Mouse (Mus musculus) kidney, adult 2 months (tissue): ENCODE measurements around the gene Slc25a45. TPM values are rescaled to one million over a fixed set of nuclear protein-coding genes. Genes with fewer than 3 reads are reported as not detected.
A peak's percentile ranks its signal among the peaks of the same experiment; 100 is the strongest.

Experiments
- DNase-seq: peaks from one replicate; pipeline ENCODE4 v3.0.0; 2021
- H3K27ac ChIP-seq: fragments of 200-500 bp; 2 replicates; pipeline ENCODE4 v1.5.1; 2012; ENCODE audit warnings: low read depth, low read length, control low read depth, inconsistent platforms; ENCODE audit not compliant: insufficient read depth
- H3K27me3 ChIP-seq: fragments of 200-500 bp; replicated peaks from 2 replicates; pipeline ENCODE4 v1.6.1; 2012; ENCODE audit warnings: mild to moderate bottlenecking, moderate library complexity, low read length, inconsistent platforms; ENCODE audit not compliant: control insufficient read depth, insufficient read depth
- H3K36me3 ChIP-seq: fragments of 200-500 bp; 2 replicates; pipeline ENCODE4 v1.6.1; 2012; ENCODE audit warnings: mild to moderate bottlenecking, moderate library complexity, low read length, inconsistent platforms; ENCODE audit not compliant: control insufficient read depth, insufficient read depth
- H3K4me1 ChIP-seq: fragments of 200-500 bp; 2 replicates; pipeline ENCODE4 v1.6.1; 2011; ENCODE audit warnings: low read length; ENCODE audit not compliant: control insufficient read depth, insufficient read depth
- H3K4me3 ChIP-seq: fragments of 200-500 bp; 2 replicates; pipeline ENCODE4 v1.5.1; 2011; ENCODE audit warnings: mild to moderate bottlenecking, low read depth, low read length, control low read depth; ENCODE audit not compliant: insufficient read depth
- CTCF ChIP-seq: fragments of 200-500 bp; conservative IDR thresholded peaks from 2 replicates; pipeline ENCODE4 v1.5.1; 2011; ENCODE audit warnings: low read depth, mild to moderate bottlenecking, control low read depth, low read length, moderate library complexity, mixed read lengths; ENCODE audit not compliant: insufficient read depth, insufficient read length
- POLR2A ChIP-seq: fragments of 200-500 bp; IDR thresholded peaks from one replicate; pipeline ENCODE4 v1.6.1; 2011; ENCODE audit warnings: low read depth, low read length, control low read depth
- WGBS: fragments of 180-500 bp; shearing (Covaris S2); methylation state at CpG from one replicate; pipeline ENCODE4 v1.1.7; 2018; 5-methylcytosine and 5-hydroxymethylcytosine counted together
- polyA plus RNA-seq: library from polyadenylated mRNA; depleted of rRNA; stranded (reverse); fragments of >200 nt; gene quantifications from 2 replicates; pipeline ENCODE4 v1.2.3, GENCODE M21; 2012

Gene Slc25a45
- polyA plus RNA-seq, 1 experiment = 52.7 TPM

- no peak overlapping the region for H3K4me3 ChIP-seq
- no peaks in the 10 kb centered on the region for H3K27me3 ChIP-seq
- no peaks in the 10 kb centered on the region; the same call in 1 of the 2 replicates for H3K36me3 ChIP-seq
- 93% methylated on average over 20 of the region's 20 CpGs for WGBS
- H3K4me1 ChIP-seq = no peaks in the 10 kb centered on the region
- no peak for TF ChIP-seq POLR2A
- TF ChIP-seq CTCF = no peak
- DNase-seq = no peak
- no peak overlapping the region for H3K27ac ChIP-seq
These were observed 12.8 kb upstream of the Slc25a45 start for GRCm38 (mm10) chr19:5864710-5865398.

GRCm38 (mm10) chr19:5868096-5868495 is 9.5 kb upstream of the Slc25a45 start:
- H3K27me3 ChIP-seq = no peaks in the 10 kb centered on the region
- no peaks in the 10 kb centered on the region; the same call in 1 of the 2 replicates for H3K4me1 ChIP-seq
- TF ChIP-seq POLR2A (no peak), CTCF (no peak)
- no peak overlapping the region for H3K4me3 ChIP-seq
- no peaks in the 10 kb centered on the region for H3K36me3 ChIP-seq
- WGBS = 79% methylated on average over 6 of the region's 6 CpGs
- H3K27ac ChIP-seq = no peak overlapping the region
- DNase-seq = no peak

- H3K4me3 ChIP-seq = no peak overlapping the region
- no peak for DNase-seq
- H3K27me3 ChIP-seq = no peaks in the 10 kb centered on the region
- 29% methylated on average over 7 of the region's 7 CpGs for WGBS
- H3K36me3 ChIP-seq = no peaks in the 10 kb centered on the region
- peaks cover 9% of the 10 kb centered on the region; the same call in 1 of the 2 replicates for H3K4me1 ChIP-seq
- TF ChIP-seq POLR2A (no peak), CTCF (no peak)
- H3K27ac ChIP-seq = no peak overlapping the region
These were observed 6.3 kb upstream of the Slc25a45 start for GRCm38 (mm10) chr19:5871273-5871672.

GRCm38 (mm10) chr19:5871683-5872082 is 5.9 kb upstream of the Slc25a45 start:
- Histone ChIP-seq H3K27me3 (no peaks in the 10 kb centered on the region), H3K4me3 (no peak overlapping the region), H3K27ac (peak overlapping the region; percentile 14; the same call in 1 of the 2 replicates), H3K4me1 (peaks cover 9% of the 10 kb centered on the region; the same call in 1 of the 2 replicates), H3K36me3 (no peaks in the 10 kb centered on the region)
- TF ChIP-seq CTCF = no peak
- TF ChIP-seq POLR2A = no peak
- no peak for DNase-seq
- 52% methylated on average over 6 of the region's 6 CpGs for WGBS

GRCm38 (mm10) chr19:5872528-5872927 is 5.1 kb upstream of the Slc25a45 start:
- no peak for TF ChIP-seq CTCF
- no peak for TF ChIP-seq POLR2A
- peaks cover 16% of the 10 kb centered on the region; the same call in 1 of the 2 replicates for H3K4me1 ChIP-seq
- H3K27me3 ChIP-seq = no peaks in the 10 kb centered on the region
- H3K4me3 ChIP-seq = no peak overlapping the region
- WGBS = 81% methylated on average over 4 of the region's 4 CpGs
- H3K27ac ChIP-seq = no peak overlapping the region
- no peaks in the 10 kb centered on the region for H3K36me3 ChIP-seq
- no peak for DNase-seq

GRCm38 (mm10) chr19:5872931-5873556 is 4.6 kb upstream of the Slc25a45 start:
- WGBS = 80% methylated on average over 19 of the region's 19 CpGs
- H3K4me1 ChIP-seq = peaks cover 17% of the 10 kb centered on the region; the same call in 1 of the 2 replicates

DNA sequence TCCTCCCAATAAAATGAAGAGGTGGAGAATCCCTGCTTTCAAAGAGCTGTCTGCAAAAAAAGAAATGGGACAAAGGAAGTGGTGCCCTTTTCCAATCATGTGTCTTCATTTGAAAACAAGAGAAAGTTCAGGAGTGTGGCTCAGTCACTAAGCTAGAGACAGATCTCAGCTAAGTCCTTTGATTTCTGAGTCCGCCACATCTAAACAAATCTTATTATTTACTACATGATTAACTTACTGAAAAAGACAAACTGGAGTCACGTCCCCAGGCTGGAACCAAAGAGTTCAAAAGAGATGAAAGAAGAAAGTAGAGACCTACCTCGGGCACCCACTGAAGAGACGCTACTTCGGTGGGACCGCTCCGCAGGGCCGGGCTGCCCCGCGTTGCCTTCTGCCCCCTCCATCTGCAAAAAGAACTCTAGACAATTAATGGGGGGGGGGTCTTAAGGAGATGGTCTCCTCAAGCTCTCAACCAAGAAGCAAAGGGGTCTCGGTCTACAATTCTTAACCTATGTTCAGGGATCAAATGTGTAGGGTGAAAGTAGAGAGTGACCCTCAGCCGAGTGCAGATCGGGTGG is 3.1 kb upstream of the Slc25a45 start:
- H3K27me3 ChIP-seq = no peaks in the 10 kb centered on the region
- no peaks in the 10 kb centered on the region for H3K36me3 ChIP-seq
- TF ChIP-seq POLR2A = no peak
- TF ChIP-seq CTCF = no peak
- peak overlapping the region; percentile 65 for H3K27ac ChIP-seq
- H3K4me1 ChIP-seq = peaks cover 23% of the 10 kb centered on the region
- H3K4me3 ChIP-seq = peak overlapping the region; percentile 92
- WGBS = 3% methylated on average over 13 of the region's 13 CpGs
- no peak for DNase-seq

More at GRCm38 (mm10) chr19:5872931-5873556, 4.6 kb upstream of the Slc25a45 start:
- TF ChIP-seq CTCF (no peak), POLR2A (no peak)
- Histone ChIP-seq H3K4me3 (no peak overlapping the region), H3K27me3 (no peaks in the 10 kb centered on the region), H3K36me3 (no peaks in the 10 kb centered on the region), H3K27ac (no peak overlapping the region)
- no peak for DNase-seq
